Mouse (Mus musculus): ENCODE measurements around the gene Oaf. TPM values are rescaled to one million over a fixed set of nuclear protein-coding genes. Genes with fewer than 3 reads are reported as not detected.

The Oaf gene
- total RNA-seq, 2 experiments from 2014 or later, result 26.2 to 34.2 TPM

- no peak for DNase-seq
Measured at GRCm38 (mm10) chr9:43224771-43225355, 14.8 kb downstream of the Oaf start.

- DNase-seq, result no peak
Measured at GRCm38 (mm10) chr9:43222429-43222715, 17.3 kb downstream of the Oaf start.

GRCm38 (mm10) chr9:43221643-43222428 lies 17.9 kb downstream of the Oaf start:
- peak; percentile 91 for DNase-seq

GRCm38 (mm10) chr9:43210771-43211450 lies 28.8 kb downstream of the Oaf start:
- peak; percentile 58 for DNase-seq

GRCm38 (mm10) chr9:43210190-43210682 lies 29.5 kb downstream of the Oaf start, which contains the start of gene Pou2f3:
Pou2f3 (minus strand) TSS chr9:43210369.
- peak; percentile 69 for DNase-seq

- no peak for DNase-seq
Measured at GRCm38 (mm10) chr9:43206022-43206390, 33.7 kb downstream of the Oaf start.

GRCm38 (mm10) chr9:43205343-43206021 lies 34.2 kb downstream of the Oaf start:
- DNase-seq, result no peak

GRCm38 (mm10) chr9:43200212-43200611 lies 39.5 kb downstream of the Oaf start:
- no peak for DNase-seq

GRCm38 (mm10) chr9:43194001-43194400 lies 45.7 kb downstream of the Oaf start:
- DNase-seq, result no peak

GRCm38 (mm10) chr9:43191561-43191960 lies 48.1 kb downstream of the Oaf start:
- DNase-seq, result no peak

GRCm38 (mm10) chr9:43189021-43189356 lies 50.7 kb downstream of the Oaf start:
- DNase-seq, result no peak

GRCm38 (mm10) chr9:43188309-43189020 lies 51.2 kb downstream of the Oaf start:
- no peak for DNase-seq

- DNase-seq, result no peak
Measured at GRCm38 (mm10) chr9:43179614-43180013, 60.1 kb downstream of the Oaf start.

GRCm38 (mm10) chr9:43178172-43178571 lies 61.5 kb downstream of the Oaf start:
- no peak for DNase-seq

Other genes starting within 250 kb of the Oaf start
- 10 to 100 TPM; 49.6 to 54.5 TPM for gene Arhgef12, start 132.7 kb downstream of the Oaf start, total RNA-seq (2021)
- gene Tmem136, start 123.3 kb downstream of the Oaf start, total RNA-seq (2021), result 1 to 10 TPM; 1.3 to 3.0 TPM
- gene Pou2f3, start 29.5 kb downstream of the Oaf start, total RNA-seq (2021), result under 1 TPM in 1 of 2 experiments, not detected in 1; 0.09 TPM
- gene Trim29, start 70.9 kb upstream of the Oaf start, total RNA-seq (2021), result under 1 TPM; 0.12 to 0.16 TPM

Data from gastrocnemius, postnatal 10 days (tissue).